Mouse (Mus musculus) MN1 (cell line): ENCODE data around the gene Pdgfb.
A peak's percentile ranks its signal among the peaks of the same experiment; 100 is the strongest.

Experiments used
- DNase-seq: peaks from one replicate; pipeline ENCODE4 v3.0.0-alpha.2; 2016; ENCODE audit warnings: low spot score

Gene Pdgfb

DNA sequence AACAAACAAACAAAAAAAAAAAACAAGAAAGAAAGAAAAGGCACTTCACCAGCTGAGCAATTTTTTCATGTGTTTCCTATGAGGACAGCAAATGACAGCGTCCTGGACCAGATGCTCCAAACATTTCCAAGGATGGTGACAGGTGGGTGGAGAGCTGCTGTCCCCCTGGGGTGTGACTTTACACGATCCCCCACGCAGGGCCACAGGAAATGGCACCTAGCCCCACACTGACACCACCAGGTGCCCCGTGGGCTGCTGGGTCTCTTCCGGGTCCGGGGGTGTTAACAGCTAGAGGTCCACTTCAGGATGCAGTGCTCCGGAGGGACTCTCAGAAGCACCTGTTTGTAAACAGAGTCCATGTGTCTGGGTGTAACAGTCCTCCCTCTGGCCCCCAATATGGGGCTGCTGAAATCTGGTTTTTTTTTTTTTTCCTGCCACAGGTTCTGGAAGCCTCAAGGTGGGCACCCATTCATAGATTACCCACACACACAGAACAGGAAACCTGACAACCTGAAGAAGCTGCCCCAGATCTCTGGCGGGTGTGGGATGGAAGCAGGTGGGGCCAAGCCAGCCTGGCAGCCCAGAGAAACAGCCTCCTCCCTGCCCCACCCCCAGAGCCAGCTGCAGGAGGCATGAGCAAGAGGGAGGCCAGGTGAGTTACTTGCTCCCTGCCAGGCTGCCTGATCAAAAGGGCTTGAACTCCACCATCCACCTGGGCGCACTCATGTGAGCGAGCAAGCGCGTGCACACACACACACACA is 5.2 kb downstream of the Pdgfb start:
- DNase-seq: no peak

GRCm38 (mm10) chr15:80008461-80008860 is 6.3 kb downstream of the Pdgfb start:
- no peak for DNase-seq

- DNase-seq: no peak
Measured at GRCm38 (mm10) chr15:80006156-80006555, 8.6 kb downstream of the Pdgfb start.

GRCm38 (mm10) chr15:80005436-80005835 is 9.3 kb downstream of the Pdgfb start:
- DNase-seq: no peak

DNA sequence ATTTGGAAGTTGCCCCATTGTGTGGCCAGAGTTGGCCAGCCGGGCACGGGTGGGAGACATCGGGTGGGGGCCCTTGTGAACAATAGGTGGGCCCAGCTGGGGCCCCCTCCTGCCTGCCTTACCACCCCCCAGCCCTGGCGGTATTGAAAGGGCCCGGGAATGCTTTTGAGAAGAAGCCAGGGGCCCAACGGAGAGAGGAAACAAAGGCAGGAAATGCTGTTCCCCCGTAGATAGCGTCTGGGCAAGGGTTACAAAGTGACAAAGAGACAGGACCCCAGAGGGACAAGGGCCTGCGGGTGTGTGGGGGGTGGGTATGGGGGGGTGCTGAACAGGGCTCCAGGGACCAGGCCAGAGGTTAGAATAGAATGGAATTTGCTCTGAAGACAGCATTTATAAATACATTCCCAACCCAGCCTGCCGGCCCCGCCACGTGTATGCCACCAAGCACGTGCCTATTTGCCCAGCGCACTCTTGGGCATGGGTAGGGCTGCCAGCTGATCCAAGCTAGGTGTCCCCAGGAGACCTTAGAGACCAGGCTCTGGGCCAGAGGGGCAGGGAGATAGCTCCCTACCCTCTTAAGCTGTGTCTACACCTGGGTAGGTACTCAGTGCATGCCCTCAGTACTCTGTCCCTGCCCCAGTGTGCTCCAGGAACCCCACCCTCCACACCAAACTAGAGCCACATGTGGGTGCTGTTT is 10.0 kb downstream of the Pdgfb start:
- no peak for DNase-seq

DNA sequence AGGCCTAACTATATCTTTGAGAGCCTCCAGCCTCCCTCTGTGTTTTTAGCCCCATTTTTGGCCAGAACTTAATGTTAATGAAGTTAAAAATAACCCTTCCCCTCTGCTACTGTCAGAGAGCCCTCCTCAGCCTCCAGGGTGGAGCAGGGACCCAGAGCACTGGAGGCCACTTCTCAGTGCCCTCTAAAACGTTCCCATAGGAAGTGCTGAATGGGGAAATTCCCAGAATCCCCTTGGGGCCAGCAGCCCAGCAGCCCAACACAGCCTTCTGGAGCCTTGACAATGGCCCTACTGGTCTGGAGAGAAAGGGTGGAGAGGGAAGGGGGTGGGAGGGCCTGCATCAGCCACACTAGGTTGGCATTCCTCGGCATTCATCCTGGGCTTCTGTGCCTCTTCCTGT is 11.2 kb downstream of the Pdgfb start:
- DNase-seq: peak; percentile 63

GRCm38 (mm10) chr15:80001601-80002000 is 13.2 kb downstream of the Pdgfb start:
- DNase-seq: peak; percentile 77

DNA sequence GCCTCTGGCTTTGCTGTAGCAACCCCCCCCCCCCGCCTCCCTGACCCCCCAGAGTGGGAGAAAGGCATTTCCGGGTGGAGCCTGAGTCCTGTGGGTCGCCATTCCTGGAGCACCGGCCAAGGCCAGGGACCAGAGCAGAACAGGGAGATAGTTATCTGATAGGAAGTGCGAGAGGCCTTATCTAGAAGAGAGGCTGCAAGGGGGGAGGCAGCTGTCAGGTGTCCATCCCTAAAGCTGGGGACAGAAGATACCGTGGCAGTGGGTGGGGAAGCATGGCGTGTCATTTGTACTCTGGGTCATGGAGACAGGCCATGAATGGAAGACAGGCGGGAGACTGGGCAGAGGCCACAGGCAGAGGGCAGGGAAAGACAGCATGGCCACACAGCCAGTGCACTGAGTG is 14.1 kb downstream of the Pdgfb start:
- DNase-seq: no peak

DNA sequence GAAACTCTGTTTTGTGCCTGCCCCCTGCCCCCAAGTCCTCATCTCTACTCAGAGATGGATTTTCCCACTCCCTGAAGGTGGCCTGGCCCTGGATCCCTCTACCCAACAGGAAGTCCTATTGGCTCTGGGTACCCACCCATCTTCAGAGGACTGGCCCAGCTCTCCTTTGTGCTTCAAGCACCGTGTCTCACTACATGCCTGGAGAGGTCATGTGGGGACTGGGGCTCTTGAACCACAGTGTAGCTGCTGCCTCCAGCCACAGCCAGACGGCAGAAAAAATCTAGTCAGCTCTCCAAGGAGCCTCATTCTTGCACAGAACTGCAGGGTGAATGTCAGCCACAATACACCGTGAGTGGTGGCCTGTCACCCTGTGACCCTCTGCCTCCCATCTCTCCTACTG is 16.8 kb downstream of the Pdgfb start:
- DNase-seq: no peak

DNA sequence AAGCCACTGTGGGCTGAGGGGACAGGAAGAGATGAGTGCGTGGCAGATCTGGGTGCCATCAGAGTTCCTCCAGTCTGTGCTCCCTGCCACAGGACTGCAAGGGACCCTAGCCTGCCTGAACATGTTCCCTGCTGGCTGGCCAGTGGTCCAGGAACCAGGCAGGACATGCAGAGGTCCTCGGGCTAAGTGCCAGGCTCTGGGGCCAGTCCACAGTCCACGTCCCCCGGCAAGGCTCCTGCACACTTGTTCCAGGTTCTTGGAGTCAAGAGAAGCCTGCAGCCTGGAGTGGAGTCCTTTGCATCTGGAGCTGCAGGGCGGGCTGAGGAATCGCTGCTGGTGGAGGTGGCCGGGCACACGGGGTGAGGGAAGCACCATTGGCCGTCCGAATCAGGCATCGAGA is 18.0 kb downstream of the Pdgfb start:
- no peak for DNase-seq

- DNase-seq: no peak
Measured at GRCm38 (mm10) chr15:79995552-79995951, 19.2 kb downstream of the Pdgfb start.

DNA sequence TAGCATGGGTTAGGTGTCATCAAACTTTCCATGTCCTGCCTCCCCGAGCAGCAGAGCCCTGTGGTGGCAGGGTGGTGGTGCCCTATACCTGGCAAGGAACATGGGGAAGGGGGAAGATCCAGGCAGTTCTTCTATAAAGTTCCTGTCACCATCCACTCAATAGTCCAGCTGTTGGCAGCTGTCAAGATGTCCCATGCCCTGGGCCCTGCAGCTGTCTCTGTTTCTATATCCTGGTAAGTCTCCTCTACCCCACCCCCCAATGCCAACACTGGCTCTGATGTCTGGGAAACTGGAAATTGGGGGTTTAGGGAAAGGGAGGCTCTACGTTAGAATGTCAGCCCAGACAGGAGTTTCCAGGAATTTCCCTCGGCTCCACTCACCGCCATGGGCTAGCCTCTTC is 20.2 kb downstream of the Pdgfb start:
- DNase-seq: no peak

GRCm38 (mm10) chr15:79986182-79986581 is 28.6 kb downstream of the Pdgfb start:
- no peak for DNase-seq

DNA sequence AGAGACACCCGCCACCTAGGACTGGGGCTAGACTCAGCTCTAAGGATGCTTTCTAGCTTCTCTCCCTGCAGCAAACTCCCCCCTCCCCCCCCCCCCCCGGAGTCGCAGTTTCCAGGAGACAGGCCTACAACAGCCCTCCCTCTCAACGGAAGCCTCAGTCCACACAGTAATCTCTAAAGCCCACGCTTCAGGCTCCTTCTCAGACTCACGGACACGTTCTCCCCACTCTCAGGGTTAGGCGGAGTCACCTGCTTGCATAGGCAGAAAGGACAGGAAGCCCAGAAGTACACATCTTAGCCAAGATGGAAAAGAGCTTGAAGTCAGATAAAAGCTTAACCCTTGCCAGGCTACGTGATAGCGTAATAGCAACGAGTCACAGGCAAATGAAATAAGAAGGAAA is 29.3 kb downstream of the Pdgfb start:
- DNase-seq: no peak

DNA sequence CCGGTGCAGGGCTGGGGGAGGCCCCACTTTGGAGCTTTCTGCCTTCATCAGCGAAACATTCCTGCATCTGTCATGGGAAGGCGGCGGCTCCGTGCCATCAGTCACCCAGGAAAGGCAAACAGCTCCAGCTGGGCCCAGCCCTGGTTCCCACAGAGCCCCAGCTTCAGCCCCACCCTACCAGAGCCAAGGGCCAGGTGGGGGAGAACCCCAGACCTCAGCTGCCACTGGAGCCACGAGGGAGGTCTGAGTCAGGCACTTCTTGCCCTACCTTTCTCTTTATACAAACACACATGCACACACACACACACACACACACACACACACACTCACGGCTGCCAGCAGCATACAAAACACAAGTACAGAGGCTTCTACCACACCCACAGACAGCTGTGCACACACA is 30.6 kb downstream of the Pdgfb start:
- no peak for DNase-seq

- no peak for DNase-seq
Measured at GRCm38 (mm10) chr15:79980716-79981115, 34.1 kb downstream of the Pdgfb start.

DNA sequence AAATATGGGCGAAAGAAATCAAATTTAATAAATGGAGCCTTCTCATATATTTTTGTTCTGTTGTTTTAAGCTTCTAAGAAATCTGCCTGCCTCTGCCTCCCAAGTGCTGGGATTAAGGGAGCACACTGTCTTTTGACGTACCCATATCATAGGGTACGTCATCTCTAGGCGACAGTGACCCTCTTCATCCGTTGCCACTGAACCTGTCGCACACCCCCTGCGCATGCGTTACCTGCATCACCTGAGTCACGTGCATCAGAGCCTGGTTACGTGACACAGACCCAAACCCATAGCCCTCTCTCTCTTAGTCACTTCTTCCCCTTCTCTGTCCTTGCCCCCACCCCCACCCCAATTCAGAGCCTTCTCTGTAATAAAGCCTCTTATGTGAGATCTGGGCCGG is 42.6 kb downstream of the Pdgfb start:
- no peak for DNase-seq

DNA sequence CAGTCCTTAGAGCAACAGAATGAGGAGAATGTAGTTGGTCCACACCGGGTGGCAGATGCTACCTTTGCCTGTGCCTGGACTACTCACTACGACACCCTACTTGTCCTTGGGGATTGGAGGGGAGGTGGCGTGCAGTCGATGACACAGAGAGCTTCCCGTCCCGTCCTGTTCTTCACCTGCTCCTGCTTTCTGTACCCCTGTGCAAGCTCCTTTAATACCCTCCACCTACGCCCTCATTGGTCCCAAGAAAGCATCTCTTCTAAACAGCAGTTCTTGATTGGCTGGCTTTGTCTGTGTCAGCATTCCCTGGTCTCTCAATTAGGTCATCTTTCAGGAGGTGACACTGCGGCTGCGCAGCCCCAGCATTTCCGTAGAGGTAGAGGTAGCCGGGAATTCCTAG is 43.8 kb downstream of the Pdgfb start, which contains the start of gene Cbx7:
TSS of gene Cbx7 (minus strand) at position 180 of the 400 bp plus-strand sequence.
- DNase-seq: peak; percentile 98

- DNase-seq: peak; percentile 86
Measured at GRCm38 (mm10) chr15:79970491-79970890, 44.3 kb downstream of the Pdgfb start.

- DNase-seq: no peak
Measured at GRCm38 (mm10) chr15:79967346-79967745, 47.4 kb downstream of the Pdgfb start.

GRCm38 (mm10) chr15:79964376-79964775 is 50.4 kb downstream of the Pdgfb start:
- no peak for DNase-seq

DNA sequence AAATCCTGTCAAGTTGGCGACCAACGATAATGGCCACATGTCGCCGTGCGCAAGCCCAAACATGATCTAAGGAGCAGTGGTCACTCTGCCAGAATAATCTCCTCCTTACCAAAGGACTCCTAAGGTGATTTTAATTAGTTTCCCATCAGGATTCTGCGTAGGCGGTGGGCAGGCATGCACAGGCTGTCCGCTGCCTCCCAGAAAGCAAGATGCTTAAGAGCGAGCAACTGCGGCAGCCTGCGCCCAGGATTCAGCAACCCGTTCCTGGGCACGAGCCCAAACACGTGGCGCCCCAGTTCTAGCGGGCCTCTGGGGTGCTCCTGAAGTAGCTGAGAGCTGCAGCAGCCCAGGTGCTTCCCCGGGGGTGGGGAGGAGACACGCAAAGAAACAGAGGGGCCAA is 52.1 kb downstream of the Pdgfb start:
- DNase-seq: no peak

GRCm38 (mm10) chr15:79961366-79961921 is 53.3 kb downstream of the Pdgfb start:
- no peak for DNase-seq
